Comparison of ENCODE assay signal across 8 mouse cellular contexts in genomic region chr11:23149556-23150244, GRCm38 (mm10).
DNase-seq lines count a peak whose midpoint lies in the region; ATAC-seq lines count a peak whose summit lies in the region.
"Had no signal": no experiment of that assay in that cellular context is flagged by ENCODE, and none has a peak within 500 bp of the region (broad histone marks: within the 10 kb centered on the region; RNA-seq: fewer than 3 reads in every experiment).

No protein-coding gene starts in this region.

- 63% methylated on average over 5 of the region's 5 CpGs for WGBS in midbrain, embryonic 12.5 days
- 66% methylated on average over 5 of the region's 5 CpGs for WGBS in midbrain, embryonic 16.5 days
- WGBS in embryonic facial prominence, embryonic 12.5 days: 69% methylated on average over 5 of the region's 5 CpGs

- no peak overlapping the region for H3K9ac ChIP-seq in midbrain, embryonic 12.5 days (replicated peaks)
- no peak overlapping the region for H3K9ac ChIP-seq in midbrain, embryonic 16.5 days (ENCODE audit: low read depth, low read length)
- no peak overlapping the region for H3K9ac ChIP-seq in embryonic facial prominence, embryonic 12.5 days
- H3K9ac ChIP-seq: stomach, embryonic 15.5 days had no signal

- H3K36me3 ChIP-seq in midbrain, embryonic 12.5 days: no peaks in the 10 kb centered on the region
- H3K36me3 ChIP-seq in midbrain, embryonic 16.5 days (ENCODE audit: control insufficient read depth, insufficient read depth, low read length): no peaks in the 10 kb centered on the region
- H3K36me3 ChIP-seq in embryonic facial prominence, embryonic 12.5 days: no peaks in the 10 kb centered on the region
- H3K36me3 ChIP-seq: stomach, embryonic 15.5 days had no signal

- 0 out of 2 replicates have a peak, but pooled peaks have one; percentile 41 for ATAC-seq in midbrain, embryonic 12.5 days (ENCODE audit: low FRiP score, low read depth)
- no peak for ATAC-seq in midbrain, embryonic 16.5 days
- ATAC-seq in embryonic facial prominence, embryonic 12.5 days (ENCODE audit: insufficient number of reproducible peaks, insufficient read depth, low FRiP score, low TSS enrichment): 0 out of 2 replicates have a peak, but pooled peaks have one; percentile 47
- no peak for ATAC-seq in inflammation-experienced regulatory T-cells, adult 6 months

- no peaks in the 10 kb centered on the region for H3K27me3 ChIP-seq in midbrain, embryonic 12.5 days
- H3K27me3 ChIP-seq in midbrain, embryonic 16.5 days (ENCODE audit: control insufficient read depth, insufficient read depth, low read depth, low read length): no peaks in the 10 kb centered on the region
- no peaks in the 10 kb centered on the region for H3K27me3 ChIP-seq in embryonic facial prominence, embryonic 12.5 days
- H3K27me3 ChIP-seq: stomach, embryonic 15.5 days had no signal

- peak; percentile 79 for DNase-seq in ZHBTc4 (ENCODE audit: low read depth, low spot score)
- DNase-seq in kidney, adult 9 months: peak; percentile 61
- DNase-seq in natural killer cell, adult 2 months (ENCODE audit: low spot score in 2 of 2): peak; percentile 1 to 5

- no peaks in the 10 kb centered on the region for H3K4me1 ChIP-seq in midbrain, embryonic 12.5 days
- H3K4me1 ChIP-seq in midbrain, embryonic 16.5 days (ENCODE audit: control insufficient read depth, insufficient read depth, low read length): no peaks in the 10 kb centered on the region
- H3K4me1 ChIP-seq in embryonic facial prominence, embryonic 12.5 days: no peaks in the 10 kb centered on the region
- H3K4me1 ChIP-seq: stomach, embryonic 15.5 days had no signal

- no peak overlapping the region for H3K4me3 ChIP-seq in midbrain, embryonic 12.5 days
- no peak overlapping the region for H3K4me3 ChIP-seq in midbrain, embryonic 16.5 days (ENCODE audit: low read depth, low read length)
- H3K4me3 ChIP-seq in embryonic facial prominence, embryonic 12.5 days: no peak overlapping the region
- H3K4me3 ChIP-seq: stomach, embryonic 15.5 days had no signal

- H3K27ac ChIP-seq in midbrain, embryonic 12.5 days (replicated peaks): no peak overlapping the region
- H3K27ac ChIP-seq in midbrain, embryonic 16.5 days (ENCODE audit: low read length): no peak overlapping the region
- H3K27ac ChIP-seq in embryonic facial prominence, embryonic 12.5 days: no peak overlapping the region
- H3K27ac ChIP-seq: stomach, embryonic 15.5 days had no signal

- H3K9me3 ChIP-seq in midbrain, embryonic 12.5 days: no peaks in the 10 kb centered on the region
- H3K9me3 ChIP-seq in midbrain, embryonic 16.5 days (replicated peaks; ENCODE audit: control insufficient read depth, low read length, poor library complexity, severe bottlenecking): no peaks in the 10 kb centered on the region
- H3K9me3 ChIP-seq in embryonic facial prominence, embryonic 12.5 days: no peaks in the 10 kb centered on the region
- H3K9me3 ChIP-seq: stomach, embryonic 15.5 days had no signal

- no peak overlapping the region for H3K4me2 ChIP-seq in midbrain, embryonic 12.5 days (replicated peaks)
- no peak overlapping the region for H3K4me2 ChIP-seq in midbrain, embryonic 16.5 days (ENCODE audit: low read length)
- no peak overlapping the region for H3K4me2 ChIP-seq in embryonic facial prominence, embryonic 12.5 days (replicated peaks)
- H3K4me2 ChIP-seq: stomach, embryonic 15.5 days had no signal

Comparison
In these comparisons a context has a peak if more than half of its experiments do, and no peak if none do; other contexts are left out.
1. ATAC-seq: peak in midbrain, embryonic 12.5 days (single experiment) and embryonic facial prominence, embryonic 12.5 days (single experiment); none in midbrain, embryonic 16.5 days (single experiment) and inflammation-experienced regulatory T-cells, adult 6 months (single experiment).
2. DNase-seq: peak in every context shown above with its lines; median percentile 79 in ZHBTc4; 61 in kidney, adult 9 months; 3 in natural killer cell, adult 2 months.